Comparison of ENCODE assay signal across 9 mouse cellular contexts in genomic region chr9:65679181-65679761, GRCm38 (mm10). TPM values are rescaled to one million over a fixed set of nuclear protein-coding genes. Genes with fewer than 3 reads are reported as not detected.
A peak's percentile ranks its signal among the peaks of the same experiment; 100 is the strongest.
DNase-seq lines count a peak whose midpoint lies in the region; ATAC-seq and TF ChIP-seq lines count a peak whose summit lies in the region.
"Had no signal": no experiment of that assay in that cellular context is flagged by ENCODE, and none has a peak within 500 bp of the region (broad histone marks: within the 10 kb centered on the region; RNA-seq: fewer than 3 reads in every experiment).

No protein-coding gene starts in this region.

- H3K4me3 ChIP-seq in embryonic fibroblast, embryonic 13.5 days (ENCODE audit: insufficient read depth, low read length), result peak overlapping the region; percentile 40
- H3K4me3 ChIP-seq in heart, postnatal 0 days (ENCODE audit: low read depth, low read length), result peak overlapping the region; percentile 83

- no peak for TF ChIP-seq CTCF in embryonic fibroblast, embryonic 13.5 days (IDR thresholded peaks at IDR 0.05; ENCODE audit: borderline replicate concordance, insufficient read depth, low read length)
- no peak for TF ChIP-seq CTCF in heart, postnatal 0 days (IDR thresholded peaks at IDR 0.05; ENCODE audit: low read depth)

- H3K36me3 ChIP-seq in heart, postnatal 0 days (replicated peaks; ENCODE audit: control insufficient read depth, insufficient read depth, low read length), result no peaks in the 10 kb centered on the region; the same call in 1 of the 2 replicates

- H3K9me3 ChIP-seq in heart, postnatal 0 days (replicated peaks; ENCODE audit: control insufficient read depth, low read length), result no peaks in the 10 kb centered on the region

- H3K27me3 ChIP-seq in heart, postnatal 0 days (ENCODE audit: control insufficient read depth, insufficient read depth, low read length), result no peaks in the 10 kb centered on the region
- H3K27me3 ChIP-seq: CH12.LX had no signal

- peaks cover 10% of the 10 kb centered on the region for H3K4me1 ChIP-seq in embryonic fibroblast, embryonic 13.5 days (ENCODE audit: control insufficient read depth, insufficient read depth, low read length)
- H3K4me1 ChIP-seq in heart, postnatal 0 days (ENCODE audit: control insufficient read depth, insufficient read depth), result peaks cover 46% of the 10 kb centered on the region

- TF ChIP-seq POLR2A in embryonic fibroblast, embryonic 13.5 days (IDR thresholded peaks at IDR 0.05; ENCODE audit: low read depth, low read length), result no peak

- ATAC-seq in heart, postnatal 0 days (ENCODE audit: insufficient read depth, low read depth), result peak; percentile 13; the same call in 1 of the 2 replicates
- no peak for ATAC-seq in megakaryocyte, adult 5-6 weeks (ENCODE audit: poor library complexity, severe bottlenecking)

- DNase-seq in ovary, adult 18-20 months (ENCODE audit: low spot score), result peak; percentile 32
- DNase-seq in ovary, postnatal 10 days (ENCODE audit: low spot score), result no peak
- DNase-seq in heart, postnatal 0 days (ENCODE audit: low spot score), result peak; percentile 67
- DNase-seq in kidney, postnatal 14 days, result peak; percentile 84
- peak; percentile 72 to 88 for DNase-seq in lung, postnatal 4 days
- DNase-seq in thymus, postnatal 0 days (ENCODE audit: low spot score), result no peak

- peak overlapping the region; percentile 56 for H3K27ac ChIP-seq in embryonic fibroblast, embryonic 13.5 days (ENCODE audit: insufficient read depth, low read length)
- H3K27ac ChIP-seq in heart, postnatal 0 days (ENCODE audit: low read depth), result peak overlapping the region; percentile 87

- WGBS in heart, postnatal 0 days, result 10% methylated on average over 5 of the region's 5 CpGs

- peak overlapping the region; percentile 56 for H3K9ac ChIP-seq in heart, postnatal 0 days (replicated peaks; ENCODE audit: low read depth, low read length)

- peak overlapping the region; percentile 87 for H3K4me2 ChIP-seq in heart, postnatal 0 days (ENCODE audit: low read depth, low read length)

- TF ChIP-seq EP300 in heart, postnatal 0 days (IDR thresholded peaks at IDR 0.05; ENCODE audit: low read depth), result no peak; the same call in 1 of the 2 replicates

RNA-seq across cellular contexts. Expression of gene Oaz2, which starts 11.5 kb away (rescaled TPM):
- 88.1 and 93.0 TPM in 2 replicates for polyA plus RNA-seq in embryonic fibroblast, embryonic 13.5 days (2011; ENCODE audit: insufficient read length, low read depth, missing spikeins)
- 317 and 350 TPM in 2 replicates for total RNA-seq in heart, postnatal 0 days (2014; rRNA removed; ENCODE audit: low replicate concordance)
- 293 TPM in 2 replicates for polyA plus RNA-seq in heart, postnatal 0 days (2015; fragmentation: Nextera tagmentation; extraction: Ambion mirVana)
- polyA plus RNA-seq in thymus, postnatal 0 days (2015; fragmentation: Nextera tagmentation; extraction: Ambion mirVana), result 113 and 118 TPM in 2 replicates
- total RNA-seq in megakaryocyte, adult 5-6 weeks (2015), result 12.5 and 15.9 TPM in 2 replicates
- total RNA-seq in megakaryocyte, adult 5-6 weeks (2017), result 40.2 and 43.9 TPM in 2 replicates

RNA-seq across cellular contexts. Expression of gene Rbpms2, which starts 49.8 kb away (rescaled TPM):
- polyA plus RNA-seq in embryonic fibroblast, embryonic 13.5 days (2011; ENCODE audit: insufficient read length, low read depth, missing spikeins), result 22.7 and 34.1 TPM in 2 replicates
- 94.5 and 121 TPM in 2 replicates for total RNA-seq in heart, postnatal 0 days (2014; rRNA removed; ENCODE audit: low replicate concordance)
- 108 and 117 TPM in 2 replicates for polyA plus RNA-seq in heart, postnatal 0 days (2015; fragmentation: Nextera tagmentation; extraction: Ambion mirVana)
- 1.8 and 2.0 TPM in 2 replicates for polyA plus RNA-seq in thymus, postnatal 0 days (2015; fragmentation: Nextera tagmentation; extraction: Ambion mirVana)
- total RNA-seq in megakaryocyte, adult 5-6 weeks (2015), result 0.45 TPM in 1 of 2 replicates, not detected in the other
- total RNA-seq in megakaryocyte, adult 5-6 weeks (2017), result not detected in 2 replicates

Comparison
In these comparisons a context has a peak if more than half of its experiments do, and no peak if none do; other contexts are left out.
1. DNase-seq: peak in ovary, adult 18-20 months (single experiment), heart, postnatal 0 days (single experiment), kidney, postnatal 14 days (single experiment) and lung, postnatal 4 days (2 of 2); none in ovary, postnatal 10 days (single experiment) and thymus, postnatal 0 days (single experiment).